Mouse (Mus musculus) heart, embryonic 13.5 days (tissue): Measurements from ENCODE around the gene Chrdl2. TPM values are rescaled to one million over a fixed set of nuclear protein-coding genes. Genes with fewer than 3 reads are reported as not detected.

Source experiments
- ATAC-seq: fragments of 200-750 bp; cut with Nextera tagmentation; 2 replicates; pipeline ENCODE4 v1.8.0; 2017; ENCODE audit warnings: moderate TSS enrichment; ENCODE audit not compliant: insufficient number of reproducible peaks, low FRiP score, low TSS enrichment; ENCODE audit errors: extremely low read depth
- H3K27ac ChIP-seq: fragments of 300-500 bp; sonication (generic); replicated peaks from 2 replicates; pipeline ENCODE4 v1.5.1; 2015; ENCODE audit warnings: moderate library complexity, mild to moderate bottlenecking, inconsistent platforms
- H3K27me3 ChIP-seq: fragments of 300-500 bp; sonication (generic); replicated peaks from 2 replicates; pipeline ENCODE4 v1.6.1; 2015; ENCODE audit warnings: mild to moderate bottlenecking, inconsistent platforms
- H3K36me3 ChIP-seq: fragments of 300-500 bp; sonication (generic); 2 replicates; pipeline ENCODE4 v1.6.1; 2015; ENCODE audit warnings: mild to moderate bottlenecking, inconsistent platforms
- H3K4me1 ChIP-seq: fragments of 300-500 bp; sonication (generic); 2 replicates; pipeline ENCODE4 v1.6.1; 2015; ENCODE audit warnings: inconsistent platforms
- H3K4me2 ChIP-seq: fragments of 300-500 bp; sonication (generic); 2 replicates; pipeline ENCODE4 v1.6.1; 2015; ENCODE audit warnings: inconsistent platforms, mild to moderate bottlenecking, moderate library complexity
- H3K4me3 ChIP-seq: fragments of 300-500 bp; sonication (generic); 2 replicates; pipeline ENCODE4 v1.5.1; 2015; ENCODE audit warnings: moderate library complexity, mild to moderate bottlenecking, inconsistent platforms
- H3K9ac ChIP-seq: fragments of 300-500 bp; sonication (generic); 2 replicates; pipeline ENCODE4 v1.6.1; 2015; ENCODE audit warnings: inconsistent platforms, mild to moderate bottlenecking, moderate library complexity
- H3K9me3 ChIP-seq: fragments of 300-500 bp; sonication (generic); 2 replicates; pipeline ENCODE4 v1.6.1; 2016; ENCODE audit warnings: inconsistent platforms
- WGBS: fragments of 180-500 bp; shearing (Covaris S2); methylation state at CpG from one replicate; pipeline ENCODE4 v1.1.7; 2015; ENCODE audit warnings: mixed read lengths; 5-methylcytosine and 5-hydroxymethylcytosine counted together
- polyA plus RNA-seq: library from polyadenylated mRNA; unstranded; fragments of >200 nt; fragmentation: Nextera tagmentation; extraction: Ambion mirVana; gene quantifications from 2 replicates; pipeline ENCODE4 v1.2.1, GENCODE M21; 2015

The Chrdl2 gene
- polyA plus RNA-seq, 1 experiment from 2014 or later = 0.49 TPM

- Histone ChIP-seq H3K27me3 (peaks cover 5% of the 10 kb centered on the region; the same call in 1 of the 2 replicates), H3K9me3 (no peaks in the 10 kb centered on the region), H3K4me2 (peak overlapping the region; percentile 22; the same call in 1 of the 2 replicates), H3K36me3 (no peaks in the 10 kb centered on the region), H3K4me1 (no peaks in the 10 kb centered on the region), H3K4me3 (no peak overlapping the region), H3K27ac (no peak overlapping the region), H3K9ac (no peak overlapping the region)
- WGBS = 60% methylated on average over 15 of the region's 15 CpGs
- ATAC-seq = no peak
These were observed 15.9 kb upstream of the Chrdl2 start for GRCm38 (mm10) chr7:99989844-99990760.

DNA sequence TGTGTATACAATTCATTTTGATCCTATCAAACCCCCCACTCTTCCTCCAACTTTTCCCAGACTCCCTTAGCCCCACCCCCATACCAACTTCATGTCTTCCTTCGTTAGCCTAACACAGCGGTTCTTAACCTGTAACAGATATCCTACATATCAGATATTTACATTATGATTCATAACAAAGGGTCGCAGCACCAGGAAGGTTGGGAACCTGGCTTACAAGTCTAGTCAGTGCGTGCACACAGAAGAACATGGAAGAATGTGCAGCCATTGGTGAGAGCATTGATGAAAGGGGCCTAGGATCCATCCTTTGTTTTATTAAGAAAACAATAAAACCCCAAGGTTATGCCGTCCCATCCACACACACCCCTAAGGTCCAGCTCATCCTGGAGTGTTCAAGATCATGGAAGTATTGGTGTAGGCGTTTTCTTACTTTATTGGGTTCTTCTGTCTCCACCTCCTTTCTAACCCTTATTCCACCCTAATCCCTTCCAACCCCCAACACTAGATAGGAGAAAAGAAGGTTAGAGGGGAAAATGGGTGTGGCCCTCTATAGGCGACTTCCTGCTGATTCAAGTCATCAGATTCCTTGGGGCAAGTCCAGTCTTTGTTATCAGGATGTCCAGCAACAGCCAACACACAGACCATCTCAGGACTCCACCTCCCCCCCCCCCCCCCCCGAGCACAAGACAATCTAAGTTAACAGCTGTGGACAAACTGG lies 14.8 kb upstream of the Chrdl2 start:
- 70% methylated on average over 8 of the region's 8 CpGs for WGBS
- H3K4me3 ChIP-seq = no peak overlapping the region
- ATAC-seq = no peak

GRCm38 (mm10) chr7:99993159-99993558 lies 12.8 kb upstream of the Chrdl2 start:
- Histone ChIP-seq H3K36me3 (no peaks in the 10 kb centered on the region), H3K9me3 (no peaks in the 10 kb centered on the region), H3K27me3 (no peaks in the 10 kb centered on the region), H3K27ac (no peak overlapping the region), H3K4me3 (no peak overlapping the region), H3K4me2 (no peak overlapping the region), H3K4me1 (no peaks in the 10 kb centered on the region), H3K9ac (no peak overlapping the region)
- 78% methylated on average over 7 of the region's 7 CpGs for WGBS
- no peak for ATAC-seq

More for the DNA sequence above, 14.8 kb upstream of the Chrdl2 start:
- Histone ChIP-seq H3K9ac (no peak overlapping the region), H3K4me2 (no peak overlapping the region), H3K27me3 (peaks cover 5% of the 10 kb centered on the region; the same call in 1 of the 2 replicates), H3K4me1 (no peaks in the 10 kb centered on the region), H3K27ac (no peak overlapping the region), H3K9me3 (no peaks in the 10 kb centered on the region), H3K36me3 (no peaks in the 10 kb centered on the region)

DNA sequence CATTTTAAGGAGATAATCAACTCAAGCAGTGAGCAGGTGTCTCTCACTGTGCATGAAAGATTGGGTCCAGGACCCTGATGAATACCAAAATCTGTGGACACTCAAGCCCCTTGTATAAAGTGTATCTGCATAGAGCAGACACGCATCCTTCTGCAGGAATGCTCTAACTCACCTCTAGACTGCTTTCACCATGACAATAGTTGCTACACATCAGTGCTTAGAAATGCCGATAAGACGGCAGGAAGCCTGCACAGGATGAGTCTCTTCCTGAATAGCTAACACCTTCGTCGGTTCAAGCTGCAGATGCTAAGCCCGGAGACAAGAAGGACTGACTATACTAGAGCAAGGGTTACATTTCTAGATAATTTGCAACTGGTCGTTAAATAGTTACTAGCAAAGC lies 10.8 kb upstream of the Chrdl2 start:
- Histone ChIP-seq H3K27ac (no peak overlapping the region), H3K4me2 (no peak overlapping the region), H3K4me3 (no peak overlapping the region), H3K27me3 (peaks cover 14% of the 10 kb centered on the region; the same call in 1 of the 2 replicates), H3K4me1 (no peaks in the 10 kb centered on the region), H3K9ac (no peak overlapping the region), H3K36me3 (no peaks in the 10 kb centered on the region), H3K9me3 (no peaks in the 10 kb centered on the region)
- ATAC-seq = no peak
- 59% methylated on average over 7 of the region's 7 CpGs for WGBS

DNA sequence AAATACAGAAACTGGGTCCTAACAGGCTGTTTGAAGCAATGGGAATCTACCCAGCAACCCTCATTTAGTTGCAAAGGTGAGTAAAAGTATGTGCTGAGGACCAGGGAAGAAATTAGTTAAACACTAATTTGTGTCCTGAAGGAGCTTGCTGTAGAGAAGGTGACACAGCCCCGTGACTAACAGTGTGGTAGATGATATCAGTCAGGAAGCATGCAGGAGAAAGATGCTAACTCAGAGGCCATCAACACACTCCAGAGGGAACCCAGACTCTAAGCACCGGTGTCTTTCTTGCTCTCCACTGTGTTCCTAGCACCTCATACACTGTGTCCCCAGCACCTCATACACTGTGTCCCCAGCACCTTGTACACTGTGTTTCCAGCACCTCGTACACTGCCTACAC lies 7.3 kb upstream of the Chrdl2 start:
- Histone ChIP-seq H3K36me3 (no peaks in the 10 kb centered on the region), H3K4me3 (no peak overlapping the region), H3K27me3 (peaks cover 41% of the 10 kb centered on the region), H3K9ac (no peak overlapping the region), H3K4me1 (no peaks in the 10 kb centered on the region), H3K9me3 (no peaks in the 10 kb centered on the region), H3K4me2 (no peak overlapping the region), H3K27ac (no peak overlapping the region)
- no peak for ATAC-seq
- WGBS = 70% methylated on average over 3 of the region's 3 CpGs

DNA sequence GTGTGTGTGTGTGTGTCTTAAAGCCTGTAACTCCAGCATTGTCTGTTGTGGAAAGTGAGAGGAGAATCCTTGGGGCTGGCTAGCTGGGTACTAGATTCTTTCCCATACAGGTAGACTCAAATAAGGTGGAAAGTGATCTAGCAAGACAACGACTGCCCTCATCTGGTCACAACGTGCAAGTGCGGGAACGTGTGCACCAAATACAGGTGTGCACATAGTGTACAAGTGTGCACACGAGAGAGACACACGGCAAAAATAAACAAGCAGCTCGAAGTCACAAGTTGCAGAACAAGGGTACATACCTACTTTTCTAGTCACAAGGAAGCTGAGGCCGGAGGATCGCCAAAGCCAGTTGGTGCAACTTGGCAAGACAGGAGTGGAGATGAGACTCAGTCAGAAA lies 2.2 kb upstream of the Chrdl2 start:
- Histone ChIP-seq H3K27ac (no peak overlapping the region), H3K4me2 (no peak overlapping the region), H3K4me3 (no peak overlapping the region), H3K4me1 (peaks cover 7% of the 10 kb centered on the region; the same call in 1 of the 2 replicates), H3K9me3 (no peaks in the 10 kb centered on the region), H3K9ac (no peak overlapping the region), H3K27me3 (peaks cover 88% of the 10 kb centered on the region), H3K36me3 (no peaks in the 10 kb centered on the region)
- ATAC-seq = no peak
- 43% methylated on average over 9 of the region's 9 CpGs for WGBS

GRCm38 (mm10) chr7:100006411-100006810 lies 439 bp downstream of the Chrdl2 start:
- Histone ChIP-seq H3K4me3 (peak overlapping the region; percentile 57), H3K4me1 (peaks cover 16% of the 10 kb centered on the region), H3K27me3 (peaks cover 90% of the 10 kb centered on the region), H3K9me3 (no peaks in the 10 kb centered on the region), H3K36me3 (no peaks in the 10 kb centered on the region), H3K9ac (no peak overlapping the region), H3K4me2 (peak overlapping the region; percentile 89), H3K27ac (no peak overlapping the region)
- no peak for ATAC-seq
- WGBS = 2% methylated on average over 11 of the region's 11 CpGs

DNA sequence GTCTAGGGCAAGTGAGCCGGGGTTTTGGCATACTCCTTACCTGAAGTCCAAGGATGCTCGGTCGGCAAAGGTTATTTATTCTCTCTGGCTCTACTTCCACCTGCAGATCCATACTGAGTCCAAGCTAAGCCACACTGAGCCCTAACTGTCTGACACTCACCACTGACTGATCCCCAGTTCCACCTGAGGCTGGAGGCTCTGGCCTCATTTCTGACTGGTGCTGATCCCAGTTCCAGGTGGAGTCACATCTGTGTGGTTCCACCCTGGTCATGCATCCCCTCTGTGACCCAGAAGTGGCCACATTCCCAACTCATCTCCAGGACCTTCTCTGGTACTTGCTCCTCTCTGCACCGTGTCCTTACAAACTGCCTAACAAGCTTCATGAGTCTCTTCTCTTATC lies 2.8 kb downstream of the Chrdl2 start:
- no peak overlapping the region for H3K27ac ChIP-seq
- no peaks in the 10 kb centered on the region for H3K9me3 ChIP-seq
- H3K4me1 ChIP-seq = peaks cover 19% of the 10 kb centered on the region
- WGBS = 71% methylated on average over 4 of the region's 4 CpGs
- H3K27me3 ChIP-seq = peaks cover 70% of the 10 kb centered on the region
- H3K9ac ChIP-seq = no peak overlapping the region
- no peak overlapping the region for H3K4me2 ChIP-seq
- no peak overlapping the region for H3K4me3 ChIP-seq
- no peaks in the 10 kb centered on the region for H3K36me3 ChIP-seq
- ATAC-seq = no peak

DNA sequence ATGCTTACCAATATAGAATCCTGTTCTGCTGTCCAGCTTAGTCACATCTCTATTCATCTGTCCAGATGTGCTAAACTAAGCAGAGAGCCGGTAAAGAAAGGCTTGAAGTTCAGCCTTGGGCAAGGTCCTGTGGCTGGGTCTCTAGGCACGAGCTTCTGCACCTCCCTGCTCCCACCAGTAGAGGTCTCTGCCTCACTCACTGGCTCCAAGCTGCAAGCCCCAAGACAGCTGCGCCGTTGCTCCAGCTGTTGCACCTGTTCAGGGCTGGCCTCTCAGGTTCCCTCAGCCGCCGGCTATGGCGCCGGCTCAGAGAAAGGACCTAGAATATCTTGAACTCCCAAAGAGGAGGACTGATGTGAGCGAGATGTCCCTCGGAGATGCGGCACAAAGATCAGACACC lies 3.7 kb downstream of the Chrdl2 start:
- Histone ChIP-seq H3K27me3 (peaks cover 61% of the 10 kb centered on the region), H3K36me3 (no peaks in the 10 kb centered on the region), H3K9me3 (no peaks in the 10 kb centered on the region), H3K9ac (no peak overlapping the region), H3K4me3 (no peak overlapping the region), H3K27ac (no peak overlapping the region), H3K4me1 (peaks cover 19% of the 10 kb centered on the region), H3K4me2 (no peak overlapping the region)
- no peak for ATAC-seq
- WGBS = 11% methylated on average over 11 of the region's 11 CpGs

GRCm38 (mm10) chr7:100010711-100011110 lies 4.7 kb downstream of the Chrdl2 start:
- H3K27me3 ChIP-seq = peaks cover 50% of the 10 kb centered on the region
- WGBS = 57% methylated on average over 5 of the region's 5 CpGs
- no peaks in the 10 kb centered on the region for H3K9me3 ChIP-seq

DNA sequence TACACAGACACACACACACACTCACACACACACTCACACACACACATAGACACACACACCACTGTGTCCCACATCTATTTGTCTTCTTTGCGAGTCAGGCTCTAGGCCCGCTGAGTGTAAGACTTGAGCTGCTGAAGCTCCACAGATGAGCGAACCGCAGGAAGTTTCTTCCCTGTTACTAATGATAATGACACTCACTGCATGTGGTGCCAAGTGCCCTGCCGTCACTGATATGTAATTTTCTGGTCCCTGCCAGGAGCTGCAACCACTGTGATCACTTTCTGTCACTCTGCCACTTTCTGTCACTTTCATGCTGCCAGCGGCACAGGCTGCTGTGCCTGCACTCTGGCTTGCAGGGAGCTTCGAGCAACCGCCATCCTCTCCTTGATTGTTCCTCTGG lies 6.1 kb downstream of the Chrdl2 start:
- no peaks in the 10 kb centered on the region for H3K9me3 ChIP-seq
- 46% methylated on average over 8 of the region's 8 CpGs for WGBS
- H3K36me3 ChIP-seq = no peaks in the 10 kb centered on the region
- no peak overlapping the region for H3K4me2 ChIP-seq
- no peak overlapping the region for H3K4me3 ChIP-seq
- no peak overlapping the region for H3K27ac ChIP-seq
- peaks cover 12% of the 10 kb centered on the region; the same call in 1 of the 2 replicates for H3K4me1 ChIP-seq
- ATAC-seq = no peak
- H3K9ac ChIP-seq = no peak overlapping the region
- H3K27me3 ChIP-seq = peaks cover 37% of the 10 kb centered on the region

More at GRCm38 (mm10) chr7:100010711-100011110, 4.7 kb downstream of the Chrdl2 start:
- H3K9ac ChIP-seq = no peak overlapping the region
- no peak for ATAC-seq
- H3K4me1 ChIP-seq = peaks cover 16% of the 10 kb centered on the region
- no peak overlapping the region for H3K4me2 ChIP-seq
- no peak overlapping the region for H3K4me3 ChIP-seq
- H3K36me3 ChIP-seq = no peaks in the 10 kb centered on the region
- no peak overlapping the region for H3K27ac ChIP-seq
